Mouse (Mus musculus) urinary bladder, postnatal 10 days (tissue): ENCODE data around the gene Phb2.

Source experiments
- DNase-seq: peaks from one replicate; pipeline ENCODE4 v3.0.0; 2022; ENCODE audit warnings: low spot score

The Phb2 gene

DNA sequence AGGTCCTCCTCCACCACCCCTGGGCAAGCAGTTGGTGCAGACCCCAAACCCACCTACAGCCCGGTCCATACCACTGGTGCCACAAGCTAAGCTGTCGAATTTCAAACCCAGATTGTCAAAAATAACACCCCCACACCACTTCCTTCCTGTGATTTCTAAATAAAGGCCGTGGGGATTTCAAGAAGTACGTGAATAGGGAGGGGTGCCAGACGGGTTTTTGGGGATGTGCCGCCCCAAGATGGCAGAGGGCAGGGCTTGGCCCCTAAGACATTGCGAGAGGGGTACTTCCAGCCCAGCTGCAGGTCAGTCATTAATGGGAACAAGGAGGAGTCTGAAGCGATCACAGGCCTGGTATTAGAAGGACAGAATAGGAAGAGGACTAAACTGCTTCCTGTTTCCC lies 11.4 kb downstream of the Phb2 start:
- DNase-seq, result no peak

- DNase-seq, result no peak
These were observed 12.3 kb downstream of the Phb2 start for GRCm38 (mm10) chr6:124724472-124724871.

GRCm38 (mm10) chr6:124728621-124729020 lies 16.5 kb downstream of the Phb2 start:
- no peak for DNase-seq

DNA sequence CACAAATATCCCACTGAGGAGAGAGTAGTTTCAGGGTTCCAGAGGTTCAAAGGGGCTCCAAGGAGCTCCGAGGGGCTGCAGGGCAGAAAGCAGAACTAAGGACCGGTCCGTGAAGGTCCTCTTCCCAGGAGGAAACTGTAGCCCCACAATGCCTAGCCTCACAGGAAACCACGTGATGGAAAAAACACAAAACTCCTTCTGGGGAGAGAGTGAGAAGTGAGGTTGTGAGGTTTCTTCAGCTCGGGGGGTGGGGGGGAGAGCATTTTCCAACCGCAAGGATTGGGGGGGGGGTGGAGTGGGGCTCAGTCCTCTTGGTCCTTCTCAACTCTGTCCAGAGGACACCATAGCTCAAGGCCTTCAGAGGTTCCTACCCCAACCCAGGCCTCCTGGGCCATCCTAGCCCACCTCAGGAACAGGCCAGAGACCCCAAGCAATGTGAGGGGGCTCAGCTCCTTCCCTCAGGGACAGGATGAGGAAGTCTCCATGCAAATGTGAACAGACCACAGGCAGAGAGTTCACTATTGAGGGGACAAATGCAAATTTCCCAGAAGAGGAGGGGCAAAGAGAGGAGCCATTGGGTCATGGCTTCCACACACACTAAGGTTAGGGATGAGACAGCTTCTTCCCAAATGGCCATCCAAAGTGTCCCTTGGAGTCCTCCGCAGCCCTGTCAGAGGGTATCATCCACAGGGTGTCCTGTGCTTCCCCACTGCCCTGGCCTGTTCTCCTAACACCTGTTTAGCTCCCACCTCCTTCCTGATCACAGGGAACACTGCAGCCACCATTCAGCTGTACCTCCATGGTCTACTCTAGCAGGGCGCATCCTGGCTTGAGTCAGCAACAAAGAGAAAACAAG lies 17.9 kb downstream of the Phb2 start:
- no peak for DNase-seq

GRCm38 (mm10) chr6:124731038-124731437 lies 18.9 kb downstream of the Phb2 start:
- no peak for DNase-seq

- DNase-seq, result no peak
These were observed 20.6 kb downstream of the Phb2 start for GRCm38 (mm10) chr6:124732476-124733370.

- no peak for DNase-seq
These were observed 22.3 kb downstream of the Phb2 start for GRCm38 (mm10) chr6:124734417-124734816.

GRCm38 (mm10) chr6:124737040-124737439 lies 24.9 kb downstream of the Phb2 start:
- no peak for DNase-seq

DNA sequence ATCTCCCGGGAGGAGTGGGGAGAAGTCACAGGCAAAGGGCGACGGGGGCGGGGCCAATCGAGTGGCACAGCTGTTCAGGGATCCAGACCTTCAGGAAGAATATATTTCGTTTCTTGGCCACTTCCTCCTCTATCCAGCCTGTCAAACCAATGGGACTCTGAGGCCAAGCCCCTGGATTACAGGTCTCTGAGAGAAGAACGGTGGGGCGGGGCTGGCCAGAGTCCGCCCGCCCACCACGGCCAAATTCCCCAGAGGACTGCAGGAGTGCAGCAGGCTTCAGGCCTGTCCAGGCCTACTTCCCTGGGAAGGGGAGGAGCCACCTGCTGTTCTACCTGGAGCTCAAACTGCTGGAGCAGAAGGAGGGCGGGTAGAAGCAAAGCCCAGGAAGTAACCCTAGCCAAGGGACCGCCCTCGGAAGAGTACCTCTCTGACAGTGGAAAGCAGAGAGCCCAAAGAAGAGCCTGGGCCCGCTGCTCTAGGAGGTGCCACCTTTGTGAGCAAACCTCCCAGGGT lies 26.4 kb downstream of the Phb2 start, which contains the start of gene Ptpn6:
Gene Ptpn6 (minus strand): TSS at position 204 of the 513 bp plus-strand sequence.
- DNase-seq, result no peak

DNA sequence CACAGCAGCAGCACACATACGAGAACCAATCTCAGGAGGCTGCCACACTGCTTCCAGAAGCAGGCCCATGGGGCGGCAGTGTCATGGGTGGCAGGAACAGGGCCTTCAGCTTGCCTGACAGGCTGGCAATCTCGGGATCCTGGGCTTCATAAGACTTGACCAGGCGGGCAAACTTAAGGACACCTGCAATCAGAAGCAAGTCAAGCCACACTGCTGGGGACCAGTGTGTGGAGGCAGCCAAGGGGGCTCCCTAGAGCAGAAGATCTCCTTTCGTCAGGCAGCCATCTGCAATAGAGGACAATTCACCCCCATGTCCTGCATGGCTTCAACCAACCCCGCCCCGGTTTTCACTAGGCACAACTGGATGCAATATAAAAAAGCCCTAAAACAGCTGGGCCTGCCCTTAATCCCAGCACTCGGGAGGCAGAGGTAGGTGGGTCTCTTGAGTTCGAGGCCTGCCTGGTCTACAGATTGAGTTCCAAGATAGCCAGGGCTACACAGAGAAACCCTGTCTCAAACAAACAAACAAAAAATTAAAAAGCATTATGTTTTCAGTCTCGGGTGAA lies 27.2 kb downstream of the Phb2 start:
- no peak for DNase-seq

DNA sequence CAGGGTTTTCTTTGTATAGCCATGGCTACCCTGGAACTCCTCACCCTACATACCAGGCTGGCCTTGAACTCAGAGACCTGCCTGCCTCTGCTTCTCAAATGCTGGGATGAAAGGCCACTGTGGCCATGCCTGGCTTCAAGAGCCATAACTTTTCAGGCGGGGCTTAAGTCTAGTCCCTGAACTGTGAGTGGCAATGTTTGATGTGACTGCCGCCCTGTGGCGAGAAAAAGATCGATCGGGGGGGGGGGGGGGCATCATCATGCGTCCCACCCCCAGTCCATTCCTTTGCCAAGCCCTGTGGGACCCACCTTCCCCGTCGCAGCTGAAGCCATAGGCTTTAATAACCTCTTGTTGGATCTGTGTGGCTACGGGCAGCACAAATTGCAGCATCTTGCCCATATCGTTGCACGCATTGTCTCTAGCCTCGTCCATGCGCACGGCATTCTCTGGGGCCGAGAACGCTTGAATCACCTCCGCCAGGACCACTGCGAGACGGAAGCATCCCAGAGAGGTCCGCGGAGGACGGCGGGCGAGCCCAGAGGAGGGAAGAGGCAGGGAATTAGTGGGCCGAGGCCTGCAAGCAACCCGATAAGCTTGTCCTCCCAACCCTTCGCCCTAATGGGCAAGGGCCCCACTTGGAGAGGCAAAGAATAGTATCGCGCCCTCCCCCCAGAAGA lies 28.2 kb downstream of the Phb2 start:
- no peak for DNase-seq

DNA sequence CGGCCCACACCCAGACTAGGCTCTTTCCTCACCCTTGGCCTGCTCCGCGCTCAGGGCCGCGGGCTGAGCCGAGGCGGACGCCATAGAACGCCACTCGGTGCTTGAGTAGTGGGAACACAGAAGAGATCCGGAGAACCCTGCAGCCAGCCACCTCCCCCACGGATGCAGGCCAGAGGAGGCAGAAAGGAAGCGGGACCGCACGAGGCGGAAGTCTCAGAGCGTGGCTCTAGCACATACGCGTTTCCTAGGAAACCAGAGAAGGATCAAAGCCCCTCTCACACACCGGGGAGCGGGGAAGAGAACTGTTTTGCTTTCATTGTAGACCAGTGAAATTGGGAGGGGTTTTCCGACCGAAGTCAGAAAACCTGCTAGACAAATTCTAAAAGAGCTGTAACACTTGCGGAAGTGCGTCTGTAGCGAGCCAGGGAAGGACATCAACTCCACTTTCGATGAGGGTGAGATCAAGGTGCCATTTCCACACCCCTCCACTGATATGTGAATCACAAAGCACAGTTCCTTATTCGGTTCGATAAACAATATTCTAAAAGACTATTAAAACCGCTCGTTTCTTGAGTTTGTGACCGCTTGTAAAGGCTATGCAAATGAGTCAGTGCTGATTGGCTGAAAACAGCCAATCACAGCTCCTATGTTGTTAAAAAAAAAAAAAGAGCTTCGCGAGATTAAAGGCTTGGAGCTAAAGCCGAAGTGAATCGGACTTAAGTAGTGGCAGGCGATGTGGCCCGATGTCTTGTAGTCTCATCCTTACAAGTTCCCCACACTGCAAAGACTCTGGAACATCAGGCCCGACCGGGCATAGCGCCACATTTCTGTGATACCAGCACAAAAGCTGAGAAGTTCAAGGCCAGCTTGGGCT lies 29.0 kb downstream of the Phb2 start, which contains the start of gene Grcc10:
Gene Grcc10 (minus strand): TSS at position 487 of the 874 bp plus-strand sequence.
- no peak for DNase-seq

DNA sequence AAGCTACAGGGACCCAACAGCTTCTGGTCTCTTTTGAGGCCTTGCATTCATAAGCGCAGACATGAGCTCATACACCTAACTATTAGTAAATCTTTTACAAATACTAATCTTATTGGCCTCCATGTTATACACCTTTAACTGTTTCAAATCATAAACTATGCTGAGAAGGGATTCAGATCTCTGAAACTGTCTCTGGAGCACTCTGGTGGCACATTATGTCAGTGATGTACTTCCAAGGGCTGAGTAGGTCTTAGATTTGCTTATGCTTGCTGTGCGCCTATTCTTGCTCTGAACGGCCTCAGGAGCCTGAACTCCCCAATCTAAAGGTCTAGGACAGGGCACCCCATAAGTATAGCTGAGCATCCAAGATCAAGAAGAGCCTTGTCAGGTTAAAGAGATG lies 29.7 kb downstream of the Phb2 start:
- DNase-seq, result no peak

- DNase-seq, result no peak
These were observed 30.8 kb downstream of the Phb2 start for GRCm38 (mm10) chr6:124742839-124743514.

- no peak for DNase-seq
These were observed 31.5 kb downstream of the Phb2 start for GRCm38 (mm10) chr6:124743647-124744046.

DNA sequence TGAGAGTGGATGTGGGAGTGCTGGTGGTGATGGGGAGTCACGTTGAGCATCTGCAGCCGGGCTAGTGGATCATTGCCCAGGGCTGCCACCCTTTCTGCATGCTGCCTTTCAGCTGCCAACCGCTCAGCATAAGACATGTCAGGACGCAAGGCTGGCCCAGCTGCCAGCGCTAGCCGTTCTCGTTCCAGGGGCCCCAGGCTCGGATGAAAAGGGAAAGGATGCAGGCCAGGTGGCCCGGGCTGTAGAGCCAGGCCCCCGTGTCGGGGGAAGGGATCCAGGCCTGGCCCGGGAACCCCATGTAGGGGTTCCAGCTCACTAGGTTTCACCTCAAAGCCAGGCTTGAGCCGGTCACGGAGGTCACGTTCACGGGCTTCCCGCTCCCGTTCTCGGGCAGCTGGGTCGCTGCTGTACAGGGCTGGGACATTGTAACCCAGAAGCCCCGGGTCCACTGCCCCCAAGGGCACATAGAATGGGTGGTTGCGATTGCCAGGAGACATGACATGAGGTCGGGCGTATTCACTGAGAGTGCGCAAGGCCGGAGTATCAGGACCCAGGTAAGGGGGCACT lies 32.7 kb downstream of the Phb2 start:
- DNase-seq, result no peak

GRCm38 (mm10) chr6:124745490-124746295 lies 33.6 kb downstream of the Phb2 start:
- peak; percentile 77 for DNase-seq

- no peak for DNase-seq
These were observed 34.1 kb downstream of the Phb2 start for GRCm38 (mm10) chr6:124746296-124746605.
